19 mouse cellular contexts compared by ENCODE assay signal in the genomic region with DNA sequence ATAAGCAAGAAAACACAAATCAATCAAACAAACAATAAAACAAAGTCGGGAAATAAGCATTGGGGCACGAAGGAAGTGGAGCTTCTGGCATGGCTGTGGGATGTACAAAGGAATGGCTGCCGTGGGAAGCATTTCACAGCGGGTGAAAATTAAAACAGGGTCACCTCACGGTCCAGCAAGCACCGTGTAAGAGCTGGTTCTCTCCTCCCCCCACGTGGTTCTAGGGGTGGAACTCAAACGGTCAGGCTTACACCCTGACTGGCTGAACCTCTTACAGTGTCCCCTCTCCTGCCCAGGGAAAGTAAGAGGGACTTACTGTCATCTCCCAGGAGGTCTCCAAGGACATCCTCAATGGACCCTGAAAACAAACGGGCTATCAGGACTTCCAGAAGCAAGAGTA. TPM values are rescaled to one million over a fixed set of nuclear protein-coding genes. Genes with fewer than 3 reads are reported as not detected.
A peak's percentile ranks its signal among the peaks of the same experiment; 100 is the strongest.
DNase-seq lines count a peak whose midpoint lies in the region; ATAC-seq and TF ChIP-seq lines count a peak whose summit lies in the region.
"Had no signal": no experiment of that assay in that cellular context is flagged by ENCODE, and none has a peak within 500 bp of the region (broad histone marks: within the 10 kb centered on the region; RNA-seq: fewer than 3 reads in every experiment).

No protein-coding gene starts in this region.

- H3K4me1 ChIP-seq in neural tube, embryonic 11.5 days (ENCODE audit: control insufficient read depth, insufficient read depth, low read length) = peaks cover 10% of the 10 kb centered on the region
- peaks cover 20% of the 10 kb centered on the region for H3K4me1 ChIP-seq in kidney, postnatal 0 days (replicated peaks; ENCODE audit: insufficient read depth, low read length)

- WGBS in neural tube, embryonic 11.5 days = 28% methylated on average over 9 of the region's 9 CpGs
- 17% methylated on average over 9 of the region's 9 CpGs for WGBS in kidney, postnatal 0 days

- peak; percentile 76; the same call in 1 of the 2 replicates for ATAC-seq in neural tube, embryonic 11.5 days (ENCODE audit: insufficient read depth, low FRiP score, low TSS enrichment)
- ATAC-seq in kidney, postnatal 0 days (replicated peaks; ENCODE audit: low FRiP score, low read depth) = peak; percentile 73
- ATAC-seq: midbrain, embryonic 15.5 days had no signal

- peaks cover 2% of the 10 kb centered on the region; the same call in 1 of the 2 replicates for H3K36me3 ChIP-seq in neural tube, embryonic 11.5 days (ENCODE audit: control insufficient read depth, insufficient read depth, low read length)
- peaks cover 19% of the 10 kb centered on the region; the same call in 1 of the 2 replicates for H3K36me3 ChIP-seq in kidney, postnatal 0 days (ENCODE audit: insufficient read depth, low read length)

- no peaks in the 10 kb centered on the region for H3K27me3 ChIP-seq in neural tube, embryonic 11.5 days (ENCODE audit: control insufficient read depth, insufficient read depth, low read length)
- H3K27me3 ChIP-seq in kidney, postnatal 0 days (ENCODE audit: insufficient read depth, low read length) = no peaks in the 10 kb centered on the region
- H3K27me3 ChIP-seq: embryonic facial prominence, embryonic 12.5 days; limb, embryonic 12.5 days; liver, embryonic 15.5 days; midbrain, embryonic 15.5 days had no signal

- no peak for TF ChIP-seq CTCF in kidney, postnatal 0 days (IDR thresholded peaks at IDR 0.05; ENCODE audit: low read depth)

- H3K4me2 ChIP-seq in neural tube, embryonic 11.5 days (ENCODE audit: low read depth) = no peak overlapping the region
- no peak overlapping the region for H3K4me2 ChIP-seq in kidney, postnatal 0 days (ENCODE audit: low read length)
- H3K4me2 ChIP-seq: embryonic facial prominence, embryonic 12.5 days; heart, embryonic 11.5 days; limb, embryonic 12.5 days; liver, embryonic 15.5 days; midbrain, embryonic 15.5 days had no signal

- H3K9ac ChIP-seq in neural tube, embryonic 11.5 days (ENCODE audit: low read length) = no peak overlapping the region; the same call in 1 of the 2 replicates
- H3K9ac ChIP-seq in kidney, postnatal 0 days (ENCODE audit: low read depth, low read length) = 0 out of 2 replicates have a peak overlapping the region, but pooled peaks have one; percentile 5
- H3K9ac ChIP-seq: limb, embryonic 12.5 days; liver, embryonic 15.5 days; midbrain, embryonic 15.5 days had no signal

- H3K9me3 ChIP-seq in neural tube, embryonic 11.5 days (ENCODE audit: control insufficient read depth, low read length) = no peaks in the 10 kb centered on the region
- H3K9me3 ChIP-seq in kidney, postnatal 0 days (replicated peaks; ENCODE audit: low read length) = no peaks in the 10 kb centered on the region
- H3K9me3 ChIP-seq: embryonic facial prominence, embryonic 12.5 days; limb, embryonic 12.5 days; liver, embryonic 15.5 days; midbrain, embryonic 15.5 days had no signal

- H3K4me3 ChIP-seq in neural tube, embryonic 11.5 days (ENCODE audit: low read depth, low read length) = no peak overlapping the region
- no peak overlapping the region for H3K4me3 ChIP-seq in kidney, postnatal 0 days (replicated peaks; ENCODE audit: low read depth, low read length)
- H3K4me3 ChIP-seq: embryonic facial prominence, embryonic 12.5 days; limb, embryonic 12.5 days; liver, embryonic 15.5 days; midbrain, embryonic 15.5 days had no signal

- peak; percentile 34 for DNase-seq in embryo, embryonic 10.5 days (ENCODE audit: low spot score)
- DNase-seq in embryo, embryonic 10 days (ENCODE audit: low spot score) = no peak
- peak; percentile 41 for DNase-seq in neural tube, embryonic 11.5 days (ENCODE audit: low spot score)
- DNase-seq in neural tube, embryonic 10.5 days (ENCODE audit: extremely low spot score, low spot score) = no peak
- peak; percentile 74 for DNase-seq in kidney, postnatal 0 days (ENCODE audit: low spot score)
- DNase-seq in retina, postnatal 1 day = peak; percentile 85
- DNase-seq in right cerebral cortex, postnatal 36 days (ENCODE audit: low spot score in 2 of 2) = no peak
- DNase-seq in gastrocnemius, adult 18-20 months (ENCODE audit: low spot score) = no peak
- DNase-seq: adrenal gland, adult 8-10 months; cerebellum, postnatal 10 days; gastrocnemius, postnatal 36 days; heart, postnatal 4 days; lung, postnatal 14 days; thymus, postnatal 4 days had no signal

- H3K27ac ChIP-seq in neural tube, embryonic 11.5 days (ENCODE audit: low read depth, low read length) = no peak overlapping the region
- H3K27ac ChIP-seq in kidney, postnatal 0 days = peak overlapping the region; percentile 54
- H3K27ac ChIP-seq: embryonic facial prominence, embryonic 12.5 days; limb, embryonic 12.5 days; liver, embryonic 15.5 days; midbrain, embryonic 15.5 days had no signal

RNA-seq across cellular contexts. Expression of gene Fbf1, which starts 5.0 kb away (rescaled TPM):
- polyA plus RNA-seq in neural tube, embryonic 11.5 days (2014; fragmentation: Nextera tagmentation; extraction: Ambion mirVana) = 35.7 and 37.0 TPM in 2 replicates
- 16.8 and 20.0 TPM in 2 replicates for polyA plus RNA-seq in kidney, postnatal 0 days (2015; fragmentation: Nextera tagmentation; extraction: Ambion mirVana)
- total RNA-seq in gastrocnemius, adult 18-20 months (2021) = 10 to 100 TPM in 1 of 2 experiments, 1 to 10 TPM in 1; 8.9 to 11.0 TPM

RNA-seq across cellular contexts. Expression of gene Mrpl38, which starts 24.3 kb away (rescaled TPM):
- 99.8 and 102 TPM in 2 replicates for polyA plus RNA-seq in neural tube, embryonic 11.5 days (2014; fragmentation: Nextera tagmentation; extraction: Ambion mirVana)
- 81.1 and 89.8 TPM in 2 replicates for polyA plus RNA-seq in kidney, postnatal 0 days (2015; fragmentation: Nextera tagmentation; extraction: Ambion mirVana)
- 10 to 100 TPM; 48.4 to 52.9 TPM for total RNA-seq in gastrocnemius, adult 18-20 months (2021)

RNA-seq across cellular contexts. Expression of gene Trim65, which starts 32.1 kb away (rescaled TPM):
- polyA plus RNA-seq in neural tube, embryonic 11.5 days (2014; fragmentation: Nextera tagmentation; extraction: Ambion mirVana) = 1.6 TPM in 2 replicates
- polyA plus RNA-seq in kidney, postnatal 0 days (2015; fragmentation: Nextera tagmentation; extraction: Ambion mirVana) = 3.1 and 3.3 TPM in 2 replicates
- total RNA-seq in gastrocnemius, adult 18-20 months (2021) = 1 to 10 TPM; 4.2 to 4.6 TPM

RNA-seq across cellular contexts. Expression of gene Ten1, which starts 35.7 kb away (rescaled TPM):
- polyA plus RNA-seq in neural tube, embryonic 11.5 days (2014; fragmentation: Nextera tagmentation; extraction: Ambion mirVana) = 54.9 and 63.6 TPM in 2 replicates
- polyA plus RNA-seq in kidney, postnatal 0 days (2015; fragmentation: Nextera tagmentation; extraction: Ambion mirVana) = 44.0 and 47.2 TPM in 2 replicates
- 10 to 100 TPM; 16.9 to 20.4 TPM for total RNA-seq in gastrocnemius, adult 18-20 months (2021)

RNA-seq across cellular contexts. Expression of gene Acox1, which starts 35.8 kb away (rescaled TPM):
- polyA plus RNA-seq in neural tube, embryonic 11.5 days (2014; fragmentation: Nextera tagmentation; extraction: Ambion mirVana) = 33.2 and 34.4 TPM in 2 replicates
- polyA plus RNA-seq in kidney, postnatal 0 days (2015; fragmentation: Nextera tagmentation; extraction: Ambion mirVana) = 55.5 and 64.0 TPM in 2 replicates
- 100 to 1,000 TPM in 1 of 2 experiments, 10 to 100 TPM in 1; 99.6 to 109 TPM for total RNA-seq in gastrocnemius, adult 18-20 months (2021)

Comparison
In these comparisons a context has a peak if more than half of its experiments do, and no peak if none do; other contexts are left out.
1. DNase-seq: peak in embryo, embryonic 10.5 days (single experiment), neural tube, embryonic 11.5 days (single experiment), kidney, postnatal 0 days (single experiment) and retina, postnatal 1 day (single experiment); none in embryo, embryonic 10 days (single experiment), neural tube, embryonic 10.5 days (single experiment), right cerebral cortex, postnatal 36 days (0 of 2) and gastrocnemius, adult 18-20 months (single experiment).